ENCODE assay signal across 8 mouse cellular contexts in genomic region chr7:98784369-98784931, GRCm38 (mm10). TPM values are rescaled to one million over a fixed set of nuclear protein-coding genes. Genes with fewer than 3 reads are reported as not detected.
A peak's percentile ranks its signal among the peaks of the same experiment; 100 is the strongest.
DNase-seq lines count a peak whose midpoint lies in the region; ATAC-seq lines count a peak whose summit lies in the region.

No protein-coding gene starts in this region.

- peaks cover 18% of the 10 kb centered on the region for H3K4me1 ChIP-seq in hindbrain, embryonic 16.5 days (ENCODE audit: control insufficient read depth, insufficient read depth, low read depth, low read length)
- H3K4me1 ChIP-seq in neural tube, embryonic 13.5 days (replicated peaks): peaks cover 21% of the 10 kb centered on the region

- no peak overlapping the region for H3K4me3 ChIP-seq in hindbrain, embryonic 16.5 days (ENCODE audit: low read length)
- no peak overlapping the region for H3K4me3 ChIP-seq in neural tube, embryonic 13.5 days

- peak overlapping the region; percentile 52 for H3K27ac ChIP-seq in hindbrain, embryonic 16.5 days (ENCODE audit: low read depth, low read length)
- peak overlapping the region; percentile 57 for H3K27ac ChIP-seq in neural tube, embryonic 13.5 days (replicated peaks)

- peak overlapping the region; percentile 14; the same call in 1 of the 2 replicates for H3K9ac ChIP-seq in hindbrain, embryonic 16.5 days (ENCODE audit: low read depth, low read length)
- peak overlapping the region; percentile 6; the same call in 1 of the 2 replicates for H3K9ac ChIP-seq in neural tube, embryonic 13.5 days

- peak; percentile 63 to 72 for DNase-seq in kidney, postnatal 4 days
- no peak for DNase-seq in kidney, postnatal 36 days
- peak; percentile 51 for DNase-seq in gastrocnemius, adult 18-20 months (ENCODE audit: low spot score)
- DNase-seq in left cerebral cortex, adult 11 months (ENCODE audit: low spot score): no peak
- DNase-seq in right cerebral cortex, adult 18-20 months: no peak
- DNase-seq in frontal cortex, adult 2 months (ENCODE audit: extremely low spot score in 1 of 2, low spot score in 1 of 2): no peak

- ATAC-seq in hindbrain, embryonic 16.5 days: peak; percentile 67
- peak; percentile 49 for ATAC-seq in neural tube, embryonic 13.5 days (ENCODE audit: low read depth)

- H3K9me3 ChIP-seq in hindbrain, embryonic 16.5 days (ENCODE audit: control insufficient read depth, low read length): no peaks in the 10 kb centered on the region
- no peaks in the 10 kb centered on the region for H3K9me3 ChIP-seq in neural tube, embryonic 13.5 days

- H3K4me2 ChIP-seq in hindbrain, embryonic 16.5 days (ENCODE audit: low read length): peak overlapping the region; percentile 16; the same call in 1 of the 2 replicates
- peak overlapping the region; percentile 15; the same call in 1 of the 2 replicates for H3K4me2 ChIP-seq in neural tube, embryonic 13.5 days

- H3K36me3 ChIP-seq in hindbrain, embryonic 16.5 days (ENCODE audit: control insufficient read depth, insufficient read depth, low read length): no peaks in the 10 kb centered on the region
- H3K36me3 ChIP-seq in neural tube, embryonic 13.5 days: no peaks in the 10 kb centered on the region

- WGBS in hindbrain, embryonic 16.5 days: 32% methylated on average over 15 of the region's 15 CpGs
- 44% methylated on average over 15 of the region's 15 CpGs for WGBS in neural tube, embryonic 13.5 days

- H3K27me3 ChIP-seq in hindbrain, embryonic 16.5 days (replicated peaks; ENCODE audit: control insufficient read depth, insufficient read depth, low read length): no peaks in the 10 kb centered on the region
- H3K27me3 ChIP-seq in neural tube, embryonic 13.5 days: no peaks in the 10 kb centered on the region

RNA-seq across cellular contexts. Expression of gene Wnt11, which starts 50.5 kb away (rescaled TPM):
- 1 to 10 TPM; 6.5 to 6.8 TPM for total RNA-seq in gastrocnemius, adult 18-20 months (2021)
- 1.4 and 2.7 TPM in 2 replicates for polyA plus RNA-seq in hindbrain, embryonic 16.5 days (2015; fragmentation: Nextera tagmentation; extraction: Ambion mirVana)
- 2.3 and 5.2 TPM in 2 replicates for polyA plus RNA-seq in neural tube, embryonic 13.5 days (2015; fragmentation: Nextera tagmentation; extraction: Ambion mirVana)
- polyA plus RNA-seq in frontal cortex, adult 2 months (2012; rRNA removed): 0.82 and 0.90 TPM in 2 replicates

Comparison
In these comparisons a context has a peak if more than half of its experiments do, and no peak if none do; other contexts are left out.
1. DNase-seq: peak in kidney, postnatal 4 days (2 of 2) and gastrocnemius, adult 18-20 months (single experiment); none in kidney, postnatal 36 days (0 of 2), left cerebral cortex, adult 11 months (single experiment), right cerebral cortex, adult 18-20 months (single experiment) and frontal cortex, adult 2 months (0 of 2).